Mouse (Mus musculus): ENCODE results near the gene Gm3139. TPM values are rescaled to one million over a fixed set of nuclear protein-coding genes. Genes with fewer than 3 reads are reported as not detected.
"Not testable (repeated sequence)": the region's sequence is repeated elsewhere in the genome, so short reads cannot be mapped to it uniquely, and the experiment has no call there.

Gm3139 gene
- polyA plus RNA-seq (2015; fragmentation: Nextera tagmentation; extraction: Ambion mirVana): not detected in 2 replicates

GRCm38 (mm10) chr5:94525987-94526386 is at the start of gene Gm3139:
TSS of gene Gm3139 (plus strand) at chr5:94526287.
- H3K9me3 ChIP-seq; H3K4me3 ChIP-seq; H3K4me1 ChIP-seq (replicated peaks); H3K9ac ChIP-seq; H3K27me3 ChIP-seq; H3K4me2 ChIP-seq; ATAC-seq (ENCODE audit: low FRiP score, low read depth); H3K36me3 ChIP-seq; H3K27ac ChIP-seq (replicated peaks): not testable (repeated sequence)
- no CpG with 5 or more reads among the region's 2 CpGs for WGBS

Other genes with a start within 250 kb of the Gm3139 start
- not detected in 2 replicates for gene A430089I19Rik, start 219.5 kb upstream of the Gm3139 start, polyA plus RNA-seq (2015; fragmentation: Nextera tagmentation; extraction: Ambion mirVana)
- not detected in 2 replicates for gene Gm6502, start 211.9 kb upstream of the Gm3139 start, polyA plus RNA-seq (2015; fragmentation: Nextera tagmentation; extraction: Ambion mirVana)
- gene AA792892, start 186.5 kb upstream of the Gm3139 start, polyA plus RNA-seq (2015; fragmentation: Nextera tagmentation; extraction: Ambion mirVana): not detected in 2 replicates
- gene Gm7682, start 80.5 kb upstream of the Gm3139 start, polyA plus RNA-seq (2015; fragmentation: Nextera tagmentation; extraction: Ambion mirVana): not detected in 2 replicates
- not detected in 2 replicates for gene Gm3147, start 90.1 kb downstream of the Gm3139 start, polyA plus RNA-seq (2015; fragmentation: Nextera tagmentation; extraction: Ambion mirVana)
- not detected in 2 replicates for gene Gm6509, start 97.7 kb downstream of the Gm3139 start, polyA plus RNA-seq (2015; fragmentation: Nextera tagmentation; extraction: Ambion mirVana)
- not detected in 2 replicates for gene Gm6205, start 122.1 kb downstream of the Gm3139 start, polyA plus RNA-seq (2015; fragmentation: Nextera tagmentation; extraction: Ambion mirVana)